Mouse (Mus musculus) liver, embryonic 15.5 days (tissue): ENCODE results near the gene Cers1. TPM values are rescaled to one million over a fixed set of nuclear protein-coding genes. Genes with fewer than 3 reads are reported as not detected.

Experiments used
- ATAC-seq: fragments of 200-750 bp; cut with Nextera tagmentation; 2 replicates; pipeline ENCODE4 v1.8.0; 2017; ENCODE audit warnings: moderate number of reproducible peaks, mild to moderate bottlenecking, moderate library complexity; ENCODE audit not compliant: insufficient read depth
- H3K27ac ChIP-seq: fragments of 300-500 bp; sonication (generic); replicated peaks from 2 replicates; pipeline ENCODE4 v1.5.1; 2015; ENCODE audit warnings: mild to moderate bottlenecking, inconsistent platforms
- H3K27me3 ChIP-seq: fragments of 300-500 bp; sonication (generic); 2 replicates; pipeline ENCODE4 v1.6.1; 2015; ENCODE audit warnings: mild to moderate bottlenecking, inconsistent platforms
- H3K36me3 ChIP-seq: fragments of 300-500 bp; sonication (generic); replicated peaks from 2 replicates; pipeline ENCODE4 v1.6.1; 2015; ENCODE audit warnings: moderate library complexity, mild to moderate bottlenecking, inconsistent platforms
- H3K4me1 ChIP-seq: fragments of 300-500 bp; sonication (generic); replicated peaks from 2 replicates; pipeline ENCODE4 v1.6.1; 2015; ENCODE audit warnings: inconsistent platforms
- H3K4me2 ChIP-seq: fragments of 300-500 bp; sonication (generic); 2 replicates; pipeline ENCODE4 v1.6.1; 2015; ENCODE audit warnings: moderate library complexity, mild to moderate bottlenecking, inconsistent platforms
- H3K4me3 ChIP-seq: fragments of 300-500 bp; sonication (generic); replicated peaks from 2 replicates; pipeline ENCODE4 v1.5.1; 2015; ENCODE audit warnings: mild to moderate bottlenecking, inconsistent platforms
- H3K9ac ChIP-seq: fragments of 300-500 bp; sonication (generic); 2 replicates; pipeline ENCODE4 v1.6.1; 2015; ENCODE audit warnings: moderate library complexity, mild to moderate bottlenecking, inconsistent platforms
- H3K9me3 ChIP-seq: fragments of 300-500 bp; sonication (generic); replicated peaks from 2 replicates; pipeline ENCODE4 v1.6.1; 2016; ENCODE audit warnings: inconsistent platforms
- WGBS: fragments of 180-500 bp; shearing (Covaris S2); methylation state at CpG from one replicate; pipeline ENCODE4 v1.1.7; 2015; ENCODE audit warnings: mixed read lengths; ENCODE audit not compliant: insufficient replicate concordance; 5-methylcytosine and 5-hydroxymethylcytosine counted together
- polyA plus RNA-seq: library from polyadenylated mRNA; unstranded; fragments of >200 nt; fragmentation: Nextera tagmentation; extraction: Ambion mirVana; gene quantifications from 2 replicates; pipeline ENCODE4 v1.2.1, GENCODE M21; 2015

Gene Cers1
- polyA plus RNA-seq, 1 experiment from 2014 or later, result 0.25 TPM

- ATAC-seq, result no peak
- Histone ChIP-seq H3K27me3 (peaks cover 96% of the 10 kb centered on the region), H3K27ac (no peak within 1 kb of the TSS), H3K36me3 (no peaks in the 10 kb centered on the region), H3K4me3 (peak within 1 kb of the TSS; percentile 47), H3K4me2 (peak within 1 kb of the TSS; percentile 66), H3K9me3 (no peaks in the 10 kb centered on the region), H3K4me1 (peaks cover 42% of the 10 kb centered on the region), H3K9ac (no peak within 1 kb of the TSS)
- WGBS, result 5% methylated on average over 47 of the region's 47 CpGs
Measured at GRCm38 (mm10) chr8:70373397-70374317, 58.1 kb downstream of the Cers1 start, which contains the start of gene Comp. TSS of gene Comp (plus strand) at chr8:70373558.

GRCm38 (mm10) chr8:70374318-70374927 is 58.8 kb downstream of the Cers1 start:
- under 1% methylated on average over 53 of the region's 53 CpGs for WGBS
- Histone ChIP-seq H3K9me3 (no peaks in the 10 kb centered on the region), H3K27me3 (peaks cover 98% of the 10 kb centered on the region), H3K4me3 (peak overlapping the region; percentile 47), H3K27ac (no peak overlapping the region), H3K36me3 (no peaks in the 10 kb centered on the region), H3K4me1 (peaks cover 42% of the 10 kb centered on the region), H3K9ac (no peak overlapping the region), H3K4me2 (peak overlapping the region; percentile 66)
- peak; percentile 57 for ATAC-seq

GRCm38 (mm10) chr8:70375212-70375859 is 59.8 kb downstream of the Cers1 start:
- Histone ChIP-seq H3K27me3 (peaks cover 100% of the 10 kb centered on the region), H3K9ac (no peak overlapping the region), H3K9me3 (no peaks in the 10 kb centered on the region), H3K4me1 (peaks cover 42% of the 10 kb centered on the region), H3K4me2 (peak overlapping the region; percentile 66), H3K27ac (no peak overlapping the region), H3K36me3 (no peaks in the 10 kb centered on the region), H3K4me3 (peak overlapping the region; percentile 47)
- WGBS, result 6% methylated on average over 35 of the region's 35 CpGs
- ATAC-seq, result no peak

- Histone ChIP-seq H3K9me3 (no peaks in the 10 kb centered on the region), H3K36me3 (no peaks in the 10 kb centered on the region), H3K27ac (no peak overlapping the region), H3K4me2 (peak overlapping the region; percentile 66), H3K4me3 (peak overlapping the region; percentile 23; the same call in 1 of the 2 replicates), H3K27me3 (peaks cover 98% of the 10 kb centered on the region), H3K4me1 (peaks cover 42% of the 10 kb centered on the region), H3K9ac (no peak overlapping the region)
- 6% methylated on average over 37 of the region's 37 CpGs for WGBS
- no peak for ATAC-seq
Measured at GRCm38 (mm10) chr8:70376275-70376741, 60.7 kb downstream of the Cers1 start.

GRCm38 (mm10) chr8:70377049-70377448 is 61.5 kb downstream of the Cers1 start:
- H3K4me2 ChIP-seq, result no peak overlapping the region
- no peaks in the 10 kb centered on the region for H3K9me3 ChIP-seq
- peaks cover 96% of the 10 kb centered on the region for H3K27me3 ChIP-seq
- no peak for ATAC-seq
- H3K36me3 ChIP-seq, result no peaks in the 10 kb centered on the region
- H3K9ac ChIP-seq, result no peak overlapping the region
- 12% methylated on average over 15 of the region's 15 CpGs for WGBS
- peaks cover 42% of the 10 kb centered on the region for H3K4me1 ChIP-seq
- H3K27ac ChIP-seq, result no peak overlapping the region
- no peak overlapping the region for H3K4me3 ChIP-seq

- Histone ChIP-seq H3K27ac (no peak overlapping the region), H3K27me3 (peaks cover 70% of the 10 kb centered on the region), H3K36me3 (no peaks in the 10 kb centered on the region), H3K9me3 (no peaks in the 10 kb centered on the region), H3K4me1 (peaks cover 19% of the 10 kb centered on the region), H3K4me2 (no peak overlapping the region), H3K4me3 (no peak overlapping the region), H3K9ac (no peak overlapping the region)
- WGBS, result 76% methylated on average over 12 of the region's 12 CpGs
- ATAC-seq, result no peak
Measured at GRCm38 (mm10) chr8:70380069-70380468, 64.5 kb downstream of the Cers1 start.

Other genes with a start within 250 kb of the Cers1 start
- gene Tm6sf2, start 242.9 kb upstream of the Cers1 start, polyA plus RNA-seq, result 1.6 and 2.3 TPM in 2 replicates
- 0.05 and 0.06 TPM in 2 replicates for gene Hapln4, start 232.3 kb upstream of the Cers1 start, polyA plus RNA-seq
- 0.02 and 0.03 TPM in 2 replicates for gene Ncan, start 194.9 kb upstream of the Cers1 start, polyA plus RNA-seq
- 16.8 and 17.4 TPM in 2 replicates for gene Nr2c2ap, start 184.4 kb upstream of the Cers1 start, polyA plus RNA-seq
- gene Rfxank, start 176.6 kb upstream of the Cers1 start, polyA plus RNA-seq, result 6.5 and 7.3 TPM in 2 replicates
- gene Borcs8, start 176.3 kb upstream of the Cers1 start, polyA plus RNA-seq, result 22.4 and 25.7 TPM in 2 replicates
- not detected in 2 replicates for gene Mef2b, start 176.1 kb upstream of the Cers1 start, polyA plus RNA-seq
- gene Tmem161a, start 143.4 kb upstream of the Cers1 start, polyA plus RNA-seq, result 28.1 and 31.9 TPM in 2 replicates
- 8.0 and 9.2 TPM in 2 replicates for gene Slc25a42, start 103.5 kb upstream of the Cers1 start, polyA plus RNA-seq
- 10.9 and 11.7 TPM in 2 replicates for gene Sugp2, start 81.5 kb upstream of the Cers1 start, polyA plus RNA-seq
- gene Armc6, start 81.3 kb upstream of the Cers1 start, polyA plus RNA-seq, result 12.4 and 15.2 TPM in 2 replicates
- 4.9 and 5.9 TPM in 2 replicates for gene Homer3, start 32.9 kb upstream of the Cers1 start, polyA plus RNA-seq
- gene Ddx49, start 13.3 kb upstream of the Cers1 start, polyA plus RNA-seq, result 19.5 and 22.4 TPM in 2 replicates
- 190 and 246 TPM in 2 replicates for gene Cope, start 13.3 kb upstream of the Cers1 start, polyA plus RNA-seq
- 0.10 and 0.26 TPM in 2 replicates for gene Gdf1, start 14.0 kb downstream of the Cers1 start, polyA plus RNA-seq
- gene Upf1, start 37.5 kb downstream of the Cers1 start, polyA plus RNA-seq, result 9.7 and 10.6 TPM in 2 replicates
- gene Comp, start 57.8 kb downstream of the Cers1 start, polyA plus RNA-seq, result 1.3 and 2.1 TPM in 2 replicates
- gene Crtc1, start 123.8 kb downstream of the Cers1 start, polyA plus RNA-seq, result 4.2 and 4.3 TPM in 2 replicates
- gene Klhl26, start 161.2 kb downstream of the Cers1 start, polyA plus RNA-seq, result 6.4 and 6.7 TPM in 2 replicates
- gene Tmem59l, start 171.6 kb downstream of the Cers1 start, polyA plus RNA-seq, result not detected in 2 replicates
- gene Crlf1, start 177.4 kb downstream of the Cers1 start, polyA plus RNA-seq, result 0.97 and 1.7 TPM in 2 replicates
- gene Rex1bd, start 191.0 kb downstream of the Cers1 start, polyA plus RNA-seq, result 58.0 and 60.5 TPM in 2 replicates
- gene Uba52, start 195.0 kb downstream of the Cers1 start, polyA plus RNA-seq, result 466 and 562 TPM in 2 replicates
- gene Fkbp8, start 211.9 kb downstream of the Cers1 start, polyA plus RNA-seq, result 163 and 186 TPM in 2 replicates
- gene Kxd1, start 212.2 kb downstream of the Cers1 start, polyA plus RNA-seq, result 28.9 and 30.2 TPM in 2 replicates
- 11.8 and 14.2 TPM in 2 replicates for gene Ell, start 223.7 kb downstream of the Cers1 start, polyA plus RNA-seq